Mouse (Mus musculus) cerebellum, adult 2 months (tissue): ENCODE data around the gene Accsl.

Experiments
- CTCF ChIP-seq: fragments of 200-500 bp; IDR thresholded peaks from 2 replicates; pipeline ENCODE4 v1.5.1; 2011; ENCODE audit warnings: low read depth, mild to moderate bottlenecking, control low read depth, low read length, moderate library complexity, borderline replicate concordance; ENCODE audit not compliant: insufficient read depth
- POLR2A ChIP-seq: fragments of 200-500 bp; IDR thresholded peaks from 2 replicates; pipeline ENCODE4 v1.6.1; 2011; ENCODE audit warnings: low read length, control low read depth, borderline replicate concordance; ENCODE audit not compliant: insufficient read depth

- TF ChIP-seq CTCF (no peak), POLR2A (no peak)
Measured at GRCm38 (mm10) chr2:93886013-93886794, 17.2 kb upstream of the Accsl start.
